Mouse (Mus musculus) CH12.LX (cell line): ENCODE measurements around the gene Anks1b.
A peak's percentile ranks its signal among the peaks of the same experiment; 100 is the strongest.

Experiments used
- CTCF ChIP-seq, 2 experiments: IDR thresholded peaks in 1 of 2; conservative IDR thresholded peaks in 1 of 2; 2 replicates each; pipeline ENCODE4 v1.5.1; 2011 to 2012; ENCODE audit warnings: low read depth in 2 of 2, low read length in 2 of 2, improper control_type of control experiment in 1 of 2, inconsistent platforms in 1 of 2, mild to moderate bottlenecking in 1 of 2, moderate library complexity in 1 of 2
- EP300 ChIP-seq: IDR thresholded peaks from 2 replicates; pipeline ENCODE4 v1.6.1; 2011; ENCODE audit warnings: low read length, improper control_type of control experiment
- ETS1 ChIP-seq: conservative IDR thresholded peaks from 2 replicates; pipeline ENCODE4 v1.6.1; 2012; ENCODE audit warnings: low read depth, mild to moderate bottlenecking, inconsistent platforms, low read length, improper control_type of control experiment, moderate library complexity
- HCFC1 ChIP-seq: IDR thresholded peaks from 2 replicates; pipeline ENCODE4 v1.6.1; 2012; ENCODE audit warnings: low read depth, mild to moderate bottlenecking, inconsistent platforms, low read length, improper control_type of control experiment
- JUN ChIP-seq: IDR thresholded peaks from 2 replicates; pipeline ENCODE4 v1.6.1; 2011; ENCODE audit warnings: low read depth, mild to moderate bottlenecking, low read length, improper control_type of control experiment, moderate library complexity; ENCODE audit not compliant: insufficient read depth
- MYC ChIP-seq: IDR thresholded peaks from 2 replicates; pipeline ENCODE4 v1.6.1; 2011; ENCODE audit warnings: low read depth, mild to moderate bottlenecking, improper control_type of control experiment, low read length
- POLR2A ChIP-seq: IDR thresholded peaks from 2 replicates; pipeline ENCODE4 v1.6.1; 2011; ENCODE audit warnings: low read depth, mild to moderate bottlenecking, improper control_type of control experiment, low read length
- SMC3 ChIP-seq: IDR thresholded peaks from 2 replicates; pipeline ENCODE4 v1.6.1; 2011; ENCODE audit warnings: low read depth, low read length, improper control_type of control experiment
- UBTF ChIP-seq: IDR thresholded peaks from 2 replicates; pipeline ENCODE4 v1.6.1; 2012; ENCODE audit warnings: low read depth, mild to moderate bottlenecking, inconsistent platforms, low read length, improper control_type of control experiment, moderate library complexity
- ZC3H11A ChIP-seq: IDR thresholded peaks from 2 replicates; pipeline ENCODE4 v1.6.1; 2012; ENCODE audit warnings: low read depth, mild to moderate bottlenecking, inconsistent platforms, low read length, improper control_type of control experiment

- TF ChIP-seq MYC: no peak
- TF ChIP-seq ETS1: no peak
- TF ChIP-seq JUN: no peak
- TF ChIP-seq HCFC1: no peak
- peak; percentile 22 to 71; a peak in 2 of 4 replicates for TF ChIP-seq CTCF (conservative IDR thresholded peaks at IDR 0.05 in 1 of 2, IDR thresholded peaks at IDR 0.05 in 1 of 2; ENCODE audit: low read depth in 2 of 2, low read length in 2 of 2)
- TF ChIP-seq UBTF: no peak
- TF ChIP-seq ZC3H11A: peak; percentile 32
- TF ChIP-seq EP300: no peak
- TF ChIP-seq SMC3: peak; percentile 62
- no peak for TF ChIP-seq POLR2A
These were observed 860.3 kb downstream of the Anks1b start for GRCm38 (mm10) chr10:90733632-90734031.
